Mouse (Mus musculus): ENCODE results near the gene AF067061. TPM values are rescaled to one million over a fixed set of nuclear protein-coding genes. Genes with fewer than 3 reads are reported as not detected.

Gene AF067061
- total RNA-seq, 2 experiments from 2014 or later = not detected

Other genes starting within 250 kb of the AF067061 start
- gene Gm36079, start 236.1 kb upstream of the AF067061 start, total RNA-seq (2021) = not detected
- gene Gm21188, start 210.9 kb upstream of the AF067061 start, total RNA-seq (2021) = under 1 TPM; 0.39 to 0.49 TPM
- not detected for gene Gm20767, start 122.9 kb upstream of the AF067061 start, total RNA-seq (2021)
- gene Gm21818, start 90.7 kb upstream of the AF067061 start, total RNA-seq (2021) = not detected
- gene Gm21762, start 47.2 kb upstream of the AF067061 start, total RNA-seq (2021) = not detected
- gene Gm21731, start 24.0 kb upstream of the AF067061 start, total RNA-seq (2021) = not detected
- not detected for gene BC147527, start 37.3 kb downstream of the AF067061 start, total RNA-seq (2021)
- not detected for gene Tcstv3, start 53.8 kb downstream of the AF067061 start, total RNA-seq (2021)